Mouse (Mus musculus): ENCODE measurements around the gene E130308A19Rik. TPM values are rescaled to one million over a fixed set of nuclear protein-coding genes. Genes with fewer than 3 reads are reported as not detected.

E130308A19Rik gene
- total and polyA plus RNA-seq, 2 experiments from 2014 or later, result 11.3 to 16.3 TPM

- DNase-seq (ENCODE audit: low spot score) (no peak), ATAC-seq (ENCODE audit: insufficient read depth, low read depth) (no peak)
- Histone ChIP-seq H3K9me3 (replicated peaks; ENCODE audit: control insufficient read depth, low read length) (no peaks in the 10 kb centered on the region), H3K27me3 (ENCODE audit: control insufficient read depth, insufficient read depth, low read length) (no peaks in the 10 kb centered on the region), H3K4me2 (ENCODE audit: low read depth, low read length) (no peak overlapping the region), H3K9ac (replicated peaks; ENCODE audit: low read depth, low read length) (no peak overlapping the region), H3K4me1 (ENCODE audit: control insufficient read depth, insufficient read depth) (no peaks in the 10 kb centered on the region), H3K27ac (ENCODE audit: low read depth) (no peak overlapping the region), H3K4me3 (ENCODE audit: low read depth, low read length) (no peak overlapping the region), H3K36me3 (replicated peaks; ENCODE audit: control insufficient read depth, insufficient read depth, low read length) (no peaks in the 10 kb centered on the region)
- no peak for TF ChIP-seq CTCF (IDR thresholded peaks at IDR 0.05; ENCODE audit: low read depth)
- TF ChIP-seq EP300 (IDR thresholded peaks at IDR 0.05; ENCODE audit: low read depth), result no peak
- WGBS, result 89% methylated on average over 2 of the region's 2 CpGs
Measured at GRCm38 (mm10) chr4:59712955-59713354, 86.9 kb downstream of the E130308A19Rik start.

DNA sequence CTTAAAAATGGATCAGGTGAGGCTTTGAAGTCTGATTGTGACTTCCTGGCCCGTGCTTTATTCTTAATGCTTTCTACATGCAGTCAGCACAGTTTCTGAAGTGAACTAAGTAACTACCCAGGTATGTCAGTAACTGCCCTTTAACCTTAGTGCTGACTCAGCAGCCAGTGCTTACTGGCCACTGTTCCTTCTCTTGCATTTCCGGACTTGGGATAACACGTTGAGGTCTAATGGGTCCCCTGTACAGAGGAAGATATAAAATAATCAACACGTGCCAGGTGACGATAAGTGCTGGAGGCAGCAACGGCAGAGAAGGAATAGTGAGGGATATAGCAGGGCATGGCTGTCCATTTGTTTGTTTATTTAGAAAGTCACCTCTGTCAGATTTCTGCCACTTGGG, 88.5 kb downstream of the E130308A19Rik start:
- Histone ChIP-seq H3K4me2 (ENCODE audit: low read depth, low read length) (no peak overlapping the region), H3K4me1 (ENCODE audit: control insufficient read depth, insufficient read depth) (no peaks in the 10 kb centered on the region), H3K4me3 (ENCODE audit: low read depth, low read length) (no peak overlapping the region), H3K27me3 (ENCODE audit: control insufficient read depth, insufficient read depth, low read length) (no peaks in the 10 kb centered on the region), H3K27ac (ENCODE audit: low read depth) (no peak overlapping the region), H3K9me3 (replicated peaks; ENCODE audit: control insufficient read depth, low read length) (no peaks in the 10 kb centered on the region), H3K9ac (replicated peaks; ENCODE audit: low read depth, low read length) (no peak overlapping the region), H3K36me3 (replicated peaks; ENCODE audit: control insufficient read depth, insufficient read depth, low read length) (no peaks in the 10 kb centered on the region)
- no peak for TF ChIP-seq CTCF (IDR thresholded peaks at IDR 0.05; ENCODE audit: low read depth)
- TF ChIP-seq EP300 (IDR thresholded peaks at IDR 0.05; ENCODE audit: low read depth), result no peak
- DNase-seq (ENCODE audit: low spot score), result no peak
- no peak for ATAC-seq (ENCODE audit: insufficient read depth, low read depth)
- WGBS, result 56% methylated on average over 6 of the region's 6 CpGs

DNA sequence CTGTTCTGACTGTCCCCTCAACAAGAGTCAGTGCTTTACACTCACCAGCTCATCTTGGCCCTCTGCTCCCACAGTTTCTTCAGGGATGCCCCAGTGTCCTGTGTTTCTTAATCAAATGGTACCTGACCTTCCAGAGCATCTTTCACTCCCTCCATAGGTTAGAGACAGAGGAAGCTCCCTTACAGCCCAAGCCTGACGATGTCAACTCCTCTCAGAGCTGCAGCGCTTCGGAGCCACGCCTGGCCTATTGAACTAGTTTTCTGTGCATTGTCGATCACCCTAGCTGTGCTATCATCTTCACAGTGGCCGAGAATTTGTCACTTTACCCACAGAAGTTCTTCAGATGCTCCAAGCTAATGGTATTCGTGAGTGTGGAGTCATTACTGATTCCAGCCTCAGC, 88.9 kb downstream of the E130308A19Rik start:
- ATAC-seq (ENCODE audit: insufficient read depth, low read depth) (no peak), DNase-seq (ENCODE audit: low spot score) (no peak)
- Histone ChIP-seq H3K4me1 (ENCODE audit: control insufficient read depth, insufficient read depth) (no peaks in the 10 kb centered on the region), H3K36me3 (replicated peaks; ENCODE audit: control insufficient read depth, insufficient read depth, low read length) (0 out of 2 replicates have a peak, but pooled peaks cover under 1% of the 10 kb centered on the region), H3K27ac (ENCODE audit: low read depth) (no peak overlapping the region), H3K4me2 (ENCODE audit: low read depth, low read length) (no peak overlapping the region), H3K4me3 (ENCODE audit: low read depth, low read length) (no peak overlapping the region), H3K9ac (replicated peaks; ENCODE audit: low read depth, low read length) (no peak overlapping the region), H3K27me3 (ENCODE audit: control insufficient read depth, insufficient read depth, low read length) (no peaks in the 10 kb centered on the region), H3K9me3 (replicated peaks; ENCODE audit: control insufficient read depth, low read length) (no peaks in the 10 kb centered on the region)
- TF ChIP-seq EP300 (IDR thresholded peaks at IDR 0.05; ENCODE audit: low read depth), result no peak
- TF ChIP-seq CTCF (IDR thresholded peaks at IDR 0.05; ENCODE audit: low read depth), result no peak
- 77% methylated on average over 7 of the region's 7 CpGs for WGBS

DNA sequence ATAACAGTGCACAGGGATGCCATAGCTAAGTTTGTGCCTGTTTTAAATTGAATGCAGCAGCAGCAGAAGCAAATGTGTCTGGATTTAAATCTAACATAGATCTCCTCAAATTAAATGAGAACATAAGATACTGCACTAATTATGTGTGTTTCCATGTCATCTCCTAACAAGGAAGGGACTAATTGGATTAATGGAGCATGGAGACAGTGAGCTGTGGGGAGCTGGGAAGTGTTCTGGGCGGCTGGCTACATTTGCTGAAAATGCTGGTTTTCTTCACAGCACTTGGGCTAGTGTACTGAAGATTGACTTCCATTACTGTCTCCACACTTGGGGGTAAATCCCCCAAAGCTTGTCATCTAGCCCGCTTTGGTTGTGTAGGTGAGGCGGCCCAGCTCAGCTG, 89.5 kb downstream of the E130308A19Rik start:
- Histone ChIP-seq H3K9ac (replicated peaks; ENCODE audit: low read depth, low read length) (no peak overlapping the region), H3K27me3 (ENCODE audit: control insufficient read depth, insufficient read depth, low read length) (no peaks in the 10 kb centered on the region), H3K4me1 (ENCODE audit: control insufficient read depth, insufficient read depth) (no peaks in the 10 kb centered on the region), H3K4me3 (ENCODE audit: low read depth, low read length) (no peak overlapping the region), H3K9me3 (replicated peaks; ENCODE audit: control insufficient read depth, low read length) (no peaks in the 10 kb centered on the region), H3K27ac (ENCODE audit: low read depth) (no peak overlapping the region), H3K36me3 (replicated peaks; ENCODE audit: control insufficient read depth, insufficient read depth, low read length) (0 out of 2 replicates have a peak, but pooled peaks cover 5% of the 10 kb centered on the region), H3K4me2 (ENCODE audit: low read depth, low read length) (no peak overlapping the region)
- ATAC-seq (ENCODE audit: insufficient read depth, low read depth) (no peak), DNase-seq (ENCODE audit: low spot score) (no peak)
- no peak for TF ChIP-seq EP300 (IDR thresholded peaks at IDR 0.05; ENCODE audit: low read depth)
- no peak for TF ChIP-seq CTCF (IDR thresholded peaks at IDR 0.05; ENCODE audit: low read depth)
- WGBS, result 96% methylated on average over 3 of the region's 3 CpGs

- no peak for ATAC-seq (ENCODE audit: insufficient read depth, low read depth)
- WGBS, result 89% methylated on average over 4 of the region's 4 CpGs
- DNase-seq (ENCODE audit: low spot score), result no peak
Measured at GRCm38 (mm10) chr4:59717349-59717748, 91.3 kb downstream of the E130308A19Rik start.

DNA sequence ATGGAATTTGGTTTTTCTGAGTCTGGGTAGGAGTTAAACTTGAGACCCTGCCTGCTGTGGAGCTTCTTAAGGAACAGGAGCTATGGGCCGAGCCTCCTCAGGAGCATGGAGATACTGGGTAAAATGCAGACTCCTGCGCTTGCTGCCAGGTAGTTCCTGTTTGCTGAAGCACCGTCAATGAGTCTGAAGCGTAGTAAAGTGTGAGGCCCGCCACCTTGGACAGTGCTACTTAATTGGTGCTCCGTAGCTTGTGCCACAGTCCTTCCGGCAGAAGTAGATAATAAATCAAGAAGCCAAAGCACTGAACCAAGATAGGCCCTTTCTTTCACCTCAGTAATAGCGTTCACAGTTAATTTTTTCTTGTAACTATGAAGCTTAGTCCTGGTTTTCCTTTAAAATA, 92.5 kb downstream of the E130308A19Rik start:
- ATAC-seq (ENCODE audit: insufficient read depth, low read depth) (no peak), DNase-seq (ENCODE audit: low spot score) (no peak)
- no peak overlapping the region for H3K9ac ChIP-seq (replicated peaks; ENCODE audit: low read depth, low read length)
- no peak overlapping the region for H3K4me3 ChIP-seq (ENCODE audit: low read depth, low read length)
- WGBS, result 81% methylated on average over 8 of the region's 8 CpGs
- no peak overlapping the region for H3K4me2 ChIP-seq (ENCODE audit: low read depth, low read length)
- H3K36me3 ChIP-seq (replicated peaks; ENCODE audit: control insufficient read depth, insufficient read depth, low read length), result 0 out of 2 replicates have a peak, but pooled peaks cover 5% of the 10 kb centered on the region
- no peaks in the 10 kb centered on the region for H3K4me1 ChIP-seq (ENCODE audit: control insufficient read depth, insufficient read depth)
- H3K9me3 ChIP-seq (replicated peaks; ENCODE audit: control insufficient read depth, low read length), result no peaks in the 10 kb centered on the region
- H3K27ac ChIP-seq (ENCODE audit: low read depth), result no peak overlapping the region
- TF ChIP-seq EP300 (IDR thresholded peaks at IDR 0.05; ENCODE audit: low read depth), result no peak
- TF ChIP-seq CTCF (IDR thresholded peaks at IDR 0.05; ENCODE audit: low read depth), result no peak
- H3K27me3 ChIP-seq (ENCODE audit: control insufficient read depth, insufficient read depth, low read length), result no peaks in the 10 kb centered on the region

More at GRCm38 (mm10) chr4:59717349-59717748, 91.3 kb downstream of the E130308A19Rik start:
- no peaks in the 10 kb centered on the region for H3K4me1 ChIP-seq (ENCODE audit: control insufficient read depth, insufficient read depth)
- H3K4me3 ChIP-seq (ENCODE audit: low read depth, low read length), result no peak overlapping the region
- no peak overlapping the region for H3K27ac ChIP-seq (ENCODE audit: low read depth)
- TF ChIP-seq EP300 (IDR thresholded peaks at IDR 0.05; ENCODE audit: low read depth), result no peak
- no peak for TF ChIP-seq CTCF (IDR thresholded peaks at IDR 0.05; ENCODE audit: low read depth)
- H3K36me3 ChIP-seq (replicated peaks; ENCODE audit: control insufficient read depth, insufficient read depth, low read length), result 0 out of 2 replicates have a peak, but pooled peaks cover 5% of the 10 kb centered on the region
- no peaks in the 10 kb centered on the region for H3K9me3 ChIP-seq (replicated peaks; ENCODE audit: control insufficient read depth, low read length)
- H3K4me2 ChIP-seq (ENCODE audit: low read depth, low read length), result no peak overlapping the region
- H3K27me3 ChIP-seq (ENCODE audit: control insufficient read depth, insufficient read depth, low read length), result no peaks in the 10 kb centered on the region
- H3K9ac ChIP-seq (replicated peaks; ENCODE audit: low read depth, low read length), result no peak overlapping the region

Data from heart, postnatal 0 days (tissue).